Mouse (Mus musculus) midbrain, postnatal 0 days (tissue): Measurements from ENCODE around the gene Kctd14. TPM values are rescaled to one million over a fixed set of nuclear protein-coding genes. Genes with fewer than 3 reads are reported as not detected.

Experiments
- ATAC-seq: fragments of 200-750 bp; cut with Nextera tagmentation; 2 replicates; pipeline ENCODE4 v1.8.0; 2017; ENCODE audit warnings: moderate number of reproducible peaks, mild to moderate bottlenecking, moderate TSS enrichment, moderate library complexity; ENCODE audit not compliant: low FRiP score
- DNase-seq: peaks from one replicate; pipeline ENCODE4 v3.0.0-alpha.2; 2015; ENCODE audit warnings: low spot score
- H3K27ac ChIP-seq: fragments of 300-500 bp; sonication (generic); 2 replicates; pipeline ENCODE4 v1.5.1; 2014; ENCODE audit warnings: low read depth, mild to moderate bottlenecking, low read length, mixed read lengths
- H3K27me3 ChIP-seq: fragments of 300-500 bp; sonication (generic); 2 replicates; pipeline ENCODE4 v1.6.1; 2014; ENCODE audit warnings: low read length, control low read depth, mixed read lengths; ENCODE audit not compliant: insufficient read depth
- H3K36me3 ChIP-seq: fragments of 300-500 bp; sonication (generic); 2 replicates; pipeline ENCODE4 v1.6.1; 2014; ENCODE audit warnings: low read length, control low read depth, mixed read lengths; ENCODE audit not compliant: insufficient read depth
- H3K4me1 ChIP-seq: fragments of 300-500 bp; sonication (generic); 2 replicates; pipeline ENCODE4 v1.6.1; 2014; ENCODE audit warnings: mild to moderate bottlenecking, control low read depth, antibody characterized with exemption, low read length, mixed read lengths; ENCODE audit not compliant: insufficient read depth
- H3K4me2 ChIP-seq: fragments of 300-500 bp; sonication (generic); 2 replicates; pipeline ENCODE4 v1.6.1; 2014; ENCODE audit warnings: low read depth, mild to moderate bottlenecking, low read length, mixed read lengths; ENCODE audit not compliant: poor library complexity, severe bottlenecking
- H3K4me3 ChIP-seq: fragments of 300-500 bp; sonication (generic); 2 replicates; pipeline ENCODE4 v1.5.1; 2014; ENCODE audit warnings: low read depth, mild to moderate bottlenecking, low read length, moderate library complexity
- H3K9ac ChIP-seq: fragments of 300-500 bp; sonication (generic); replicated peaks from 2 replicates; pipeline ENCODE4 v1.6.1; 2014; ENCODE audit warnings: mild to moderate bottlenecking, low read length, moderate library complexity, mixed read lengths; ENCODE audit not compliant: poor library complexity, severe bottlenecking
- H3K9me3 ChIP-seq: fragments of 300-500 bp; sonication (generic); 2 replicates; pipeline ENCODE4 v1.6.1; 2016; ENCODE audit warnings: low read length, control low read depth
- CTCF ChIP-seq: IDR thresholded peaks from 2 replicates; pipeline ENCODE4 v1.5.1; 2016; ENCODE audit warnings: antibody characterized with exemption, mild to moderate bottlenecking
- WGBS: fragments of 180-500 bp; shearing (Covaris S2); extraction: QIAGEN DNeasy Blood & Tissue Kit; methylation state at CpG from one replicate; pipeline ENCODE4 v1.1.7; 2014; 5-methylcytosine and 5-hydroxymethylcytosine counted together
- polyA plus RNA-seq: library from polyadenylated mRNA; unstranded; fragments of >200 nt; fragmentation: Nextera tagmentation; extraction: Ambion mirVana; gene quantifications from 2 replicates; pipeline ENCODE4 v1.2.1, GENCODE M21; 2015
- total RNA-seq: library from RNA; depleted of rRNA; stranded (reverse); fragments of >200 nt; gene quantifications from 2 replicates; pipeline ENCODE4 v1.2.3, GENCODE M21; 2014

Gene Kctd14
- total and polyA plus RNA-seq, 2 experiments from 2014 or later, result 0.16 to 1.3 TPM

GRCm38 (mm10) chr7:97452196-97452595 lies 1.1 kb downstream of the Kctd14 start:
- no peaks in the 10 kb centered on the region for H3K27me3 ChIP-seq
- H3K4me3 ChIP-seq, result no peak overlapping the region
- ATAC-seq (no peak), DNase-seq (no peak)
- H3K4me2 ChIP-seq, result no peak overlapping the region
- H3K27ac ChIP-seq, result no peak overlapping the region
- no peak for TF ChIP-seq CTCF
- no peaks in the 10 kb centered on the region for H3K36me3 ChIP-seq
- H3K9me3 ChIP-seq, result no peaks in the 10 kb centered on the region
- WGBS, result 81% methylated on average over 6 of the region's 6 CpGs
- peaks cover 3% of the 10 kb centered on the region; the same call in 1 of the 2 replicates for H3K4me1 ChIP-seq
- no peak overlapping the region for H3K9ac ChIP-seq

- no peak overlapping the region for H3K9ac ChIP-seq
Measured at GRCm38 (mm10) chr7:97453141-97453921, 2.2 kb downstream of the Kctd14 start.

GRCm38 (mm10) chr7:97454795-97455194 lies 3.7 kb downstream of the Kctd14 start:
- DNase-seq (no peak), ATAC-seq (no peak)
- H3K27me3 ChIP-seq, result no peaks in the 10 kb centered on the region
- H3K4me1 ChIP-seq, result peaks cover 3% of the 10 kb centered on the region; the same call in 1 of the 2 replicates
- H3K27ac ChIP-seq, result no peak overlapping the region
- no peak overlapping the region for H3K9ac ChIP-seq
- WGBS, result 92% methylated on average over 10 of the region's 10 CpGs
- H3K9me3 ChIP-seq, result no peaks in the 10 kb centered on the region
- no peaks in the 10 kb centered on the region for H3K36me3 ChIP-seq
- TF ChIP-seq CTCF, result no peak
- H3K4me3 ChIP-seq, result no peak overlapping the region
- no peak overlapping the region for H3K4me2 ChIP-seq

More at GRCm38 (mm10) chr7:97453141-97453921, 2.2 kb downstream of the Kctd14 start:
- WGBS, result 6% methylated on average over 27 of the region's 27 CpGs
- Histone ChIP-seq H3K4me1 (peaks cover 3% of the 10 kb centered on the region; the same call in 1 of the 2 replicates), H3K27ac (no peak overlapping the region), H3K36me3 (no peaks in the 10 kb centered on the region), H3K27me3 (no peaks in the 10 kb centered on the region), H3K4me3 (peak overlapping the region; percentile 19; the same call in 1 of the 2 replicates), H3K4me2 (peak overlapping the region; percentile 45), H3K9me3 (no peaks in the 10 kb centered on the region)
- no peak for TF ChIP-seq CTCF
- no peak for ATAC-seq
- DNase-seq, result no peak

- ATAC-seq, result no peak
- Histone ChIP-seq H3K4me1 (peaks cover 3% of the 10 kb centered on the region; the same call in 1 of the 2 replicates), H3K27me3 (no peaks in the 10 kb centered on the region), H3K9ac (no peak overlapping the region), H3K4me3 (no peak overlapping the region), H3K36me3 (no peaks in the 10 kb centered on the region), H3K27ac (no peak overlapping the region), H3K4me2 (no peak overlapping the region), H3K9me3 (no peaks in the 10 kb centered on the region)
- DNase-seq, result no peak
- no peak for TF ChIP-seq CTCF
- 78% methylated on average over 3 of the region's 3 CpGs for WGBS
Measured at GRCm38 (mm10) chr7:97455577-97455976, 4.5 kb downstream of the Kctd14 start.

- 87% methylated on average over 5 of the region's 5 CpGs for WGBS
- no peak for TF ChIP-seq CTCF
- no peak overlapping the region for H3K9ac ChIP-seq
- H3K4me1 ChIP-seq, result no peaks in the 10 kb centered on the region
- H3K36me3 ChIP-seq, result no peaks in the 10 kb centered on the region
- no peak for DNase-seq
- no peaks in the 10 kb centered on the region for H3K9me3 ChIP-seq
- H3K4me2 ChIP-seq, result no peak overlapping the region
- no peak overlapping the region for H3K27ac ChIP-seq
- H3K27me3 ChIP-seq, result no peaks in the 10 kb centered on the region
- no peak for ATAC-seq
- no peak overlapping the region for H3K4me3 ChIP-seq
Measured at GRCm38 (mm10) chr7:97473001-97473400, 21.9 kb downstream of the Kctd14 start.

GRCm38 (mm10) chr7:97479349-97479748 lies 28.2 kb downstream of the Kctd14 start:
- WGBS, result 51% methylated on average over 3 of the region's 3 CpGs
- ATAC-seq (no peak), DNase-seq (no peak)
- no peaks in the 10 kb centered on the region for H3K4me1 ChIP-seq
- no peak overlapping the region for H3K27ac ChIP-seq
- no peak overlapping the region for H3K4me2 ChIP-seq
- H3K4me3 ChIP-seq, result no peak overlapping the region
- no peaks in the 10 kb centered on the region for H3K9me3 ChIP-seq
- H3K9ac ChIP-seq, result no peak overlapping the region
- no peaks in the 10 kb centered on the region for H3K27me3 ChIP-seq
- H3K36me3 ChIP-seq, result no peaks in the 10 kb centered on the region
- TF ChIP-seq CTCF, result no peak
